Mouse (Mus musculus): Measurements from ENCODE around the gene Clasp1. TPM values are rescaled to one million over a fixed set of nuclear protein-coding genes. Genes with fewer than 3 reads are reported as not detected.
A peak's percentile ranks its signal among the peaks of the same experiment; 100 is the strongest.

Gene Clasp1
- polyA plus RNA-seq, 1 experiment from 2014 or later: 91.5 TPM

DNA sequence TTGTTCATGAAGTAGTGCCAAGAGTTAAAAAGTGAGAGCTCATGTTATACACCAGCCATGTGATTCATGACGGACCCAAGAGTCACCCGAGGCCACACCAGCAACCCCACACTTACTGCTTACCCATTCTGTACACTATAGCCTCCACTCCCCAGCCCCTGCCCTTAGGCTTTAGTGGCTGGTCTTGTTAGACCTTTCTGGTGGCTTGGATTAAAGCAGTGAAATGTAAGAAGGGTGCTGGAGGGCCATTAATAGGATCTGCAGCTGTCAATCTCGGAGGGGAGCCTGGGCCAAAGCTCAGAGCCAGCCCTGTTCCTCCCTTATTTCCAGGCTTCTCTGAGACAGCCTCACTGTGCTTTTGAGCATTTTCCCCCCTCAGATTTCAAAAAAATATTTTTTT is 56.1 kb downstream of the Clasp1 start:
- Histone ChIP-seq H3K4me1 (peaks cover 8% of the 10 kb centered on the region; the same call in 1 of the 2 replicates), H3K27me3 (ENCODE audit: poor library complexity, severe bottlenecking) (no peaks in the 10 kb centered on the region), H3K27ac (no peak overlapping the region), H3K4me3 (no peak overlapping the region), H3K9me3 (no peaks in the 10 kb centered on the region), H3K36me3 (replicated peaks) (peaks cover 7% of the 10 kb centered on the region; the same call in 1 of the 2 replicates)
- 61% methylated on average over 3 of the region's 3 CpGs for WGBS
- DNase-seq (ENCODE audit: extremely low spot score, low spot score): no peak

DNA sequence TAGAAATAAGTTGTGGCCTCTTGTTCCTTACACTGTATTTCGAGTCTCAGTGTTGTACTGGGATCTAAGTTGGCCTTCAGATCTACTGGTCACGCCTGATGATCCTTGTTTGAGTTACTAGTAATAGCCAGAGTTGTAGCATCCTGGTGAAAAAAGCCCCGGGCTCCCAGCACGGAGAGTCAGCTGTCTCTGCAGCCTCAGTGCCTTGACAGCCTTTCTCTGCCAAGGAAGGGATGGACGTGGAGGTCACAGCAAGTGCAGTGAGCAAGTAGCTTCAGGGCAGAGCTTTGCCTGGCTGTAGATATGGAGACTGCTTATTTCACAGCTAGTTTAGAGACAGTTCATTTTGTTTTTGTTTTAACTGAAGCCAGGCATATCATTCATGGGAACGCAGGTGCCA is 56.6 kb downstream of the Clasp1 start:
- no peak for DNase-seq (ENCODE audit: extremely low spot score, low spot score)
- Histone ChIP-seq H3K4me3 (no peak overlapping the region), H3K27me3 (ENCODE audit: poor library complexity, severe bottlenecking) (no peaks in the 10 kb centered on the region), H3K36me3 (replicated peaks) (peaks cover 7% of the 10 kb centered on the region; the same call in 1 of the 2 replicates), H3K27ac (no peak overlapping the region), H3K9me3 (no peaks in the 10 kb centered on the region), H3K4me1 (peaks cover 8% of the 10 kb centered on the region; the same call in 1 of the 2 replicates)
- 86% methylated on average over 6 of the region's 6 CpGs for WGBS

DNA sequence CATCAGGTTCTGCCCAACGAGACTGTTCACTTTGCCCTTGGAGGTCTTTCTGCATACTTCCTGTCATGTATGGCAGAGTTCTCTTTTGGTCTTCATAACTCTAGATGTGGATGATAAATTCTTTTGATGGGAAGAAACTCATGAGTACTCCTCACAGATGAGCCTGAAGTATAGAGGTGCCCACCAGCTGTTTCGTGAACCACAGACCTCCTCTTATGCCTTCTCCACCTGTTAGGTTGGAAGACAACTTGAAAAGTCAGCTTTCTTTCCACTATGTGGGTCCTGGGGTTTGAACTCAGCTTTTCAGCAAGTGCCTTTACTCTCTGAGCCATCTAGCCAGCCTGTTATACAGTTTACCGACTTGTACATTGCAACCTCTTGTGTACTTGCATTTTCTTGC is 57.1 kb downstream of the Clasp1 start:
- Histone ChIP-seq H3K4me3 (no peak overlapping the region), H3K27ac (no peak overlapping the region), H3K36me3 (replicated peaks) (peaks cover 4% of the 10 kb centered on the region; the same call in 1 of the 2 replicates), H3K9me3 (no peaks in the 10 kb centered on the region), H3K27me3 (ENCODE audit: poor library complexity, severe bottlenecking) (no peaks in the 10 kb centered on the region), H3K4me1 (peaks cover 8% of the 10 kb centered on the region; the same call in 1 of the 2 replicates)
- no peak for DNase-seq (ENCODE audit: extremely low spot score, low spot score)
- WGBS: 97% methylated on average over 3 of the region's 3 CpGs

DNA sequence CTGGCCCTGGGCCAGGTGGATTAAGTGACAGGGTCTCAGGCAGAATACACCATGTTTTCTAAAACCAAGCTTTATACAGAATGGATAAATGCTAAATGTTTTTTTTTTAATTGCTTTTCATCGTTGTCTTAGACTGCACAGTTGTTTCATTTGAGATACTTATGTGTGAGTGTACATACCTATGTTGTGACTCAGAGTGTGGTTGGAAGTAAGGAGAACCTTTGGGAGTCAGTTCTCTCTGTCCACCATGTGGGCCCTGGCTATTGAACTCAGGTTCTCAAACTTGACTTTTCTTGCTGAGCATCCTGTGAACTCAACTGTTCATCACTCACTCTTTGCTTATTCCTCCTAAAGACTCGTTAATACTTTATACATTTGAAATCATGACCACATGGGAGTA is 58.3 kb downstream of the Clasp1 start:
- no peak overlapping the region for H3K27ac ChIP-seq
- H3K4me1 ChIP-seq: peaks cover 8% of the 10 kb centered on the region; the same call in 1 of the 2 replicates
- H3K27me3 ChIP-seq (ENCODE audit: poor library complexity, severe bottlenecking): no peaks in the 10 kb centered on the region
- no peak for DNase-seq (ENCODE audit: extremely low spot score, low spot score)
- 0 out of 2 replicates have a peak, but pooled peaks cover 4% of the 10 kb centered on the region for H3K36me3 ChIP-seq (replicated peaks)
- WGBS: 92% methylated on average over 2 of the region's 2 CpGs
- no peaks in the 10 kb centered on the region for H3K9me3 ChIP-seq
- H3K4me3 ChIP-seq: no peak overlapping the region

DNA sequence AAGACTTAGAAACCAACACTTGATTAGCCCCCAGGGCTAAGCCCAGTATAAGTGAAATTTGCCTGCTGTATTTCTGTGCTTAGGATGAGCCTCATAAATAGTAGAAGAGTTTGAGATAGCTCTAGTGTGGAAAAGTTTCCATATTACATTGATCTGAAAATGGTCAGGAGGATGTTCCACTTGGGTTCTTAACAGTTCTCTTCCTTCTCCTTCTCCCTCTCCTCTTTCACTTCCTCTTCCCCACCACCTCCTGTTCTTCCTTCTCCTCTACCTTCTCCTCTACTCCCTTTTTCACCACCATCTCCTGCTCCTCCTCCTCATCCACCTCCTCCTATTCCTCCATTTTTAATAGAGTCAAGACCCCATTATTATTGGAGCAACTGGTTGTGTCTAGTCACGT is 59.4 kb downstream of the Clasp1 start:
- Histone ChIP-seq H3K27ac (no peak overlapping the region), H3K9me3 (no peaks in the 10 kb centered on the region), H3K36me3 (replicated peaks) (0 out of 2 replicates have a peak, but pooled peaks cover 2% of the 10 kb centered on the region), H3K27me3 (ENCODE audit: poor library complexity, severe bottlenecking) (no peaks in the 10 kb centered on the region), H3K4me1 (peaks cover 8% of the 10 kb centered on the region; the same call in 1 of the 2 replicates), H3K4me3 (no peak overlapping the region)
- DNase-seq (ENCODE audit: extremely low spot score, low spot score): no peak
- 86% methylated on average over 1 of the region's 1 CpGs for WGBS

DNA sequence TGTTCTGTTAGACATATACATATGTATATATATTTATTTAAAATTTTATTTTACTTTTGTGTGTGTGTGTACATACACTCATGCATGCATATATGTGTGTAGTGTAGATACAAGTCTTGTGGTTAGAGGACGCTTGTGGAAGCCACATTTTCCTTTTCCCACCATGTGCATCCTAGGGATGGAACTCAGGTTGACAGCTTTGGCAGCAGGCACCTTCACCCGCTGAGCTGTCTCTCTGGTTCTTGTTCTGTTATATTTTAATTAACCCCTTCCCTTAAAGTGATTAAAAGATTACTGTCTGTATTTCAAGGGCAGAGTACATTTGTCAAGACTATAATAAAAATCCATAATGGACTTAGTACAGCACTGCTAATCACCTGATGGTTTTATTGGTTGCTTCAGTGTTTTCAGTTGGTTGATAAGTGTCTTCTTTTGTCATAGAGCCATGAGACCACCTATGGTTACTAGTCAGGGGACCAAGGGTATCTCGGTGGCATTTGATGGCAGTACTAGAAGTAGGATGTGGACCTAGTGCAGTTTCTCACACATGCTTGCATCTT is 62.1 kb downstream of the Clasp1 start:
- no peaks in the 10 kb centered on the region for H3K9me3 ChIP-seq
- no peaks in the 10 kb centered on the region for H3K36me3 ChIP-seq (replicated peaks)
- 92% methylated on average over 3 of the region's 3 CpGs for WGBS
- no peaks in the 10 kb centered on the region for H3K27me3 ChIP-seq (ENCODE audit: poor library complexity, severe bottlenecking)
- no peak overlapping the region for H3K4me3 ChIP-seq
- H3K4me1 ChIP-seq: 0 out of 2 replicates have a peak, but pooled peaks cover 4% of the 10 kb centered on the region
- no peak for DNase-seq (ENCODE audit: extremely low spot score, low spot score)
- no peak overlapping the region for H3K27ac ChIP-seq

DNA sequence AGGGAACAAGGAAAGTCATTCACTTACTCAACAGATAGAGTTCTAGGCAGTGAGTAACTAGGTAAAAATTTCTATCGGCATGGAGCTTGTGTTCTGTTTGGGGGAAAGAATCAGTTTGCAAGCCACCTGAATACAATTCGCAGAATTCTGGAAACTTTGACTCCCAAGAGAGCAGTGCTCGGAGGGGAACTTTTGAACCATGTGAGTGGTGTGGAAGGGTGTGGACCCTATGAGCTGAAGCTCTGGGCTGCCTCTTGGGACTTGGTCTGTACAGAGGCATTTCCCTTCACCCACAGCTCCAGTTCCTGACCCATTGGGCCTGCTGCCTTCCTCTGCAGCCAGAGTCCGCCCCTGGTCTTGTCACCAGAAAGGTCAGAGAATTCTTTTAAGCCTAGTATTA is 64.7 kb downstream of the Clasp1 start:
- WGBS: 93% methylated on average over 4 of the region's 4 CpGs
- no peak overlapping the region for H3K27ac ChIP-seq
- H3K4me1 ChIP-seq: peaks cover 29% of the 10 kb centered on the region
- H3K36me3 ChIP-seq (replicated peaks): no peaks in the 10 kb centered on the region
- H3K27me3 ChIP-seq (ENCODE audit: poor library complexity, severe bottlenecking): no peaks in the 10 kb centered on the region
- no peak for DNase-seq (ENCODE audit: extremely low spot score, low spot score)
- no peak overlapping the region for H3K4me3 ChIP-seq
- H3K9me3 ChIP-seq: no peaks in the 10 kb centered on the region

DNA sequence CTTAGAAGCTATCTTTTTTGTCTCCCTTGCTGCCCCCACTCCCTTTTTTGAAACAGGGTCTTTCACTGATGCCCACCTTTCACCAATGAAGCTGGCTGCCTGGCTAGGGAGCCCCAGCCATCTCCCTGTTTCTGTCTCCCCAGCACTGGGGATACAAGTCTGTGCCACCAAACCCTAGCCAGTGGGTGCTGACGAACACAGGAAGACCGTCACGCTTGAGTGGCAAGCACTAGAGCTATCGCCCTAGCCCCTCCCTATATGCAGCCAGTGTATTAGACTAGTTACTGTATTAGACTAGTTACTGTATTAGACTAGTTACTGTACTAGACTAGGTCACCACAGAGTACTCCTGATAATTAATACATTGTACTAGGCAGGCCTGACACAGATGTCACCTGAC is 66.0 kb downstream of the Clasp1 start:
- Histone ChIP-seq H3K27ac (no peak overlapping the region), H3K4me1 (peaks cover 39% of the 10 kb centered on the region), H3K27me3 (ENCODE audit: poor library complexity, severe bottlenecking) (no peaks in the 10 kb centered on the region), H3K36me3 (replicated peaks) (no peaks in the 10 kb centered on the region), H3K9me3 (no peaks in the 10 kb centered on the region), H3K4me3 (no peak overlapping the region)
- 90% methylated on average over 4 of the region's 4 CpGs for WGBS
- no peak for DNase-seq (ENCODE audit: extremely low spot score, low spot score)

DNA sequence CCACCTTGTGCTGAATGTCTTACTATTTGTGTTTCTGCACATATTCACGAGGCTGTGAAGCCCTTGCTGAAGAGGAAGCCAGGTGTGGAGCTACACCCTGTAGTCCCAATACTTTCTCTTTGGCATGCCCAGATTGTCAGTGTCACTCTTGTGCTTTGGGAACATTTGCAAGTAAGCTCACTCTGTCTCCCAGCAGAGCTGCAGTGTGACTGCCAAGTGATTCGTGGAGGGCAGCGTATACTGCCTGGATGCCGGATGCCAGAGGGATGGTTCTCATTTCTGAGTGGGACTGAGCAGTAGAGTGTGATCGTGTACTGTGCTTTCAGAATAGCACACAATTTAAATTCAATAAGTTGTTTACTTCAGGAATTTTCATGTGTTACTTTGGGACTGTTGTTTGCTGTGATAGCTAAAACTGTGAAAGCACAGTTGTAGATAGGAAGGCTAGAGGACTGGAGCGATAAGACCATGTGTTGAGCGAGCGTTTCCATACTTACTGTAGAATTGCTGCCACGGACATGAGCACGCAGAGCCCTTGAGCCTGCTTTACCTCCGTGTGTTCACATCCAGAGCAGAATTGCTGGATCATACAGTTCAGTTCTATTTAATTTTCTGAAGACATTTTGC is 68.5 kb downstream of the Clasp1 start:
- peaks cover 20% of the 10 kb centered on the region for H3K36me3 ChIP-seq (replicated peaks)
- H3K4me3 ChIP-seq: no peak overlapping the region; the same call in 1 of the 2 replicates
- no peaks in the 10 kb centered on the region for H3K9me3 ChIP-seq
- peaks cover 45% of the 10 kb centered on the region for H3K4me1 ChIP-seq
- peak overlapping the region; percentile 21; the same call in 1 of the 2 replicates for H3K27ac ChIP-seq
- no peaks in the 10 kb centered on the region for H3K27me3 ChIP-seq (ENCODE audit: poor library complexity, severe bottlenecking)
- no peak for DNase-seq (ENCODE audit: extremely low spot score, low spot score)
- 63% methylated on average over 11 of the region's 11 CpGs for WGBS

DNA sequence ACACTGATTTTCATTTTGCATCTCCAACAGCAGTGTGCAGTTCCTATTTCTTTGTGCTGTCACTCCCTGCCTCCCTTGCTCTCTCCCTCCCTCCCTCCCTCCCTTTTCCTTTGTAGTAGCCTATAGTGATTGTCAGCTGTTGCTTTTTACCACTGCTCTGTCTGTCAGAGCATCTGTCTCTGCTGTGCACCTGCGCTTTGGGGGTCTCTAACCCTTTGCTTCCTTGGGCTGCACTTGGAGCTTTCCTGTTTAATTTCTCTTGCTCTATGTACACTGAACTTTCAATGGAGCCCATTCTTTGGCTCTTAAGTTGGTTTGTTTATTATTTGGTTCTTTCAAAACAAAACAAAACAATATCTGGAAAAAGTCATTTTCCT is 69.0 kb downstream of the Clasp1 start:
- 32% methylated on average over 1 of the region's 1 CpGs for WGBS
- no peak for DNase-seq (ENCODE audit: extremely low spot score, low spot score)
- no peak overlapping the region; the same call in 1 of the 2 replicates for H3K4me3 ChIP-seq
- peaks cover 45% of the 10 kb centered on the region for H3K4me1 ChIP-seq
- H3K27ac ChIP-seq: peak overlapping the region; percentile 21; the same call in 1 of the 2 replicates
- no peaks in the 10 kb centered on the region for H3K9me3 ChIP-seq
- H3K27me3 ChIP-seq (ENCODE audit: poor library complexity, severe bottlenecking): no peaks in the 10 kb centered on the region
- H3K36me3 ChIP-seq (replicated peaks): peaks cover 25% of the 10 kb centered on the region

DNA sequence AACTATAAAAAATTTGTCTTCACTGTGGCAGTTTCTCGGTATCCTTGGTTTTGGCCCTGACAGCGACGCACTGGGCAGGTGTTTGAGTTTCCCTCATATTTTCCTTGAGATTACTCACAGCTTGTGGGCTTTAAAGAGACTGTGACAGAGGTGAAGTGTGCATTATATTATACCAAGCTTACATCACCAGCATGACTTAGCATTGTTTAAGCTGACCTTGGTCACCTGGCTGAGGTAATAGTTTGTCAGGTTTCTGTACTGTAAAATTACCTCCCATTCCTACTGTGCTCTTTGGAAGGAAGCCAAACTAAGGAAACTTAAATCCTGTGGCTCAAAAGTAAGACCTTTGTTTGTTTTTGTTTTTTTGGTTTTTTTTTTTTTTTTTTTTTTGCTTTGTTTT is 69.4 kb downstream of the Clasp1 start:
- no peak for DNase-seq (ENCODE audit: extremely low spot score, low spot score)
- 67% methylated on average over 3 of the region's 3 CpGs for WGBS

DNA sequence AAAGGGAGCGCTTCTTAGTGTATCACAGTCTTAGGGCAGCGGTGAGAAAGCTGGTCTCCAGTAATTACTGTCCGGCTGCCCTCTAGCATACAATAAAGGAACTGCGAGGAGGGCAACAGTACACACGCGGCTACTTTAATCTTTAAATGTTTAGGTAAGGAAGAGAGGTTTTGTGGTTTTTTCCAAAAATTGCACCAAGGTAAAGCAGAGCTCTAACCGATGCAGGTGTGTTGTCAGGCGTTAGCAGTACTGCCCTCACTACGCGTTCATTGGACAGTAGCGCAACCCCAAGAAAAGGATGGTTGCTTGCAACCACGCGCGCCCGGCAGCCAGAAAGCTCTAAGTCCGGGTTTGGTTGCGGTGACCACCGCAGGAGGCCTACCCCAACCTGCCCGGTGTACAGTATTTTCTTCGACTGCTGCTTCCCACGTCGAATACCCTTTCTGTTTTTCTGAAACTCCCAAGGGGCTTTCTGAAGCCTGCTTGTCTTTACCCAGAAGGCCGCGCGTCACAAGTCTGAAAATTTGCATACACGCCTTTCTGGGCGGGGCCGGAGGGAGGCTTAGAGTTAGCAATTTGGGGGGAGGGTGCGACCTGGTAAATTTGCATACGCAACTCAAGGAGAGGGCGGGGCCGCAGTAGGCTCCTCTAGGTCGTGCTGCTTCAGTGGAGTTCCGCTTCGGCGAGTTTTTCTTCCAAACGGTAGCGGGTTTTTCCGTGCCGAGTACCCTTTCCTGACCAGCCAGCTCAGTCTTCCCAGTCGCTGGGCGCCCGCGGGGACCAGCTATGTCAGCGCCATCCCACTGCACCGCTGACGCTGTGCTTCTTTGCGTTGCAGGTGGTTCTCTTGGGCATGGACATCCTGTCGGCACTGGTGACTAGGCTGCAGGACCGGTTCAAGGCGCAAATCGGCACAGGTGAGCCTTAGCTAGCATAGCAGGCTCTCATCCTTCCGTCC is 70.4 kb downstream of the Clasp1 start:
- DNase-seq (ENCODE audit: extremely low spot score, low spot score): peak; percentile 92
- H3K9me3 ChIP-seq: no peaks in the 10 kb centered on the region
- H3K4me1 ChIP-seq: peaks cover 45% of the 10 kb centered on the region
- under 1% methylated on average over 53 of the region's 53 CpGs for WGBS
- H3K27ac ChIP-seq: peak overlapping the region; percentile 91
- no peaks in the 10 kb centered on the region for H3K27me3 ChIP-seq (ENCODE audit: poor library complexity, severe bottlenecking)
- H3K36me3 ChIP-seq (replicated peaks): peaks cover 39% of the 10 kb centered on the region
- peak overlapping the region; percentile 59 for H3K4me3 ChIP-seq

More for the DNA sequence above, 69.4 kb downstream of the Clasp1 start:
- peak overlapping the region; percentile 59; the same call in 1 of the 2 replicates for H3K4me3 ChIP-seq
- no peaks in the 10 kb centered on the region for H3K27me3 ChIP-seq (ENCODE audit: poor library complexity, severe bottlenecking)
- peaks cover 29% of the 10 kb centered on the region for H3K36me3 ChIP-seq (replicated peaks)
- no peaks in the 10 kb centered on the region for H3K9me3 ChIP-seq
- H3K4me1 ChIP-seq: peaks cover 45% of the 10 kb centered on the region
- no peak overlapping the region for H3K27ac ChIP-seq
